Mouse (Mus musculus) cortical plate, adult 2 months (tissue): ENCODE results near the gene Slc17a2. TPM values are rescaled to one million over a fixed set of nuclear protein-coding genes. Genes with fewer than 3 reads are reported as not detected.
"Not testable (repeated sequence)": the region's sequence is repeated elsewhere in the genome, so short reads cannot be mapped to it uniquely, and the experiment has no call there.

ENCODE experiments used
- H3K27ac ChIP-seq: fragments of 200-500 bp; 2 replicates; pipeline ENCODE4 v1.5.1; 2012; ENCODE audit warnings: low read length, control low read depth, inconsistent platforms; ENCODE audit not compliant: insufficient read depth
- H3K4me1 ChIP-seq: fragments of 200-500 bp; 2 replicates; pipeline ENCODE4 v1.6.1; 2011; ENCODE audit warnings: low read length; ENCODE audit not compliant: control insufficient read depth, insufficient read depth
- H3K4me3 ChIP-seq: fragments of 200-500 bp; 2 replicates; pipeline ENCODE4 v1.5.1; 2011; ENCODE audit warnings: mild to moderate bottlenecking, low read length, control low read depth; ENCODE audit not compliant: insufficient read depth
- CTCF ChIP-seq: fragments of 200-500 bp; IDR thresholded peaks from 2 replicates; pipeline ENCODE4 v1.5.1; 2011; ENCODE audit warnings: mild to moderate bottlenecking, control low read depth, low read length; ENCODE audit not compliant: insufficient read depth; ENCODE audit errors: extremely low read depth
- POLR2A ChIP-seq: fragments of 200-500 bp; IDR thresholded peaks from 2 replicates; pipeline ENCODE4 v1.6.1; 2011; ENCODE audit warnings: mild to moderate bottlenecking, low read length, control low read depth; ENCODE audit not compliant: insufficient read depth; ENCODE audit errors: extremely low read depth
- polyA plus RNA-seq: library from polyadenylated mRNA; depleted of rRNA; stranded (reverse); fragments of >200 nt; gene quantifications from 2 replicates; pipeline ENCODE4 v1.2.3, GENCODE M21; 2012

The Slc17a2 gene
- polyA plus RNA-seq, 1 experiment: not detected

DNA sequence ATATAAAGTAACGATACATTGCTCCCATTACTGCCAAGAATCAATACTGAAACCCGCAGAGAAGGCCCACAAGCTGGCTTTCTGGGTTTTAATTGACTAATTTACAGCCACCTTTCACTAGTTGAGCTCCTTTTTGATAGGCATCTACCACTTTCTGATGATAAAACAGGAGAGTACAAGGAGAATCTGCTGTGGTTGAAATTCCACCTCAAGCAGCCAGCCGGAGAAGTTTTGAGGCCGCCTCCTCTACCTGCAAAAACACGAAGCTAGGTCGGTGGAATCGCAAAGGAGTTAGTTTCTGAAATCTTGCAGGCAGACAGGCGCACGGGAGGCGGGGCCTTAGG, 43.6 kb upstream of the Slc17a2 start:
- TF ChIP-seq POLR2A: no peak
- TF ChIP-seq CTCF: no peak
- Histone ChIP-seq H3K4me1 (no peaks in the 10 kb centered on the region), H3K27ac (peak overlapping the region; percentile 17; the same call in 1 of the 2 replicates), H3K4me3 (peak overlapping the region; percentile 33; the same call in 1 of the 2 replicates)

DNA sequence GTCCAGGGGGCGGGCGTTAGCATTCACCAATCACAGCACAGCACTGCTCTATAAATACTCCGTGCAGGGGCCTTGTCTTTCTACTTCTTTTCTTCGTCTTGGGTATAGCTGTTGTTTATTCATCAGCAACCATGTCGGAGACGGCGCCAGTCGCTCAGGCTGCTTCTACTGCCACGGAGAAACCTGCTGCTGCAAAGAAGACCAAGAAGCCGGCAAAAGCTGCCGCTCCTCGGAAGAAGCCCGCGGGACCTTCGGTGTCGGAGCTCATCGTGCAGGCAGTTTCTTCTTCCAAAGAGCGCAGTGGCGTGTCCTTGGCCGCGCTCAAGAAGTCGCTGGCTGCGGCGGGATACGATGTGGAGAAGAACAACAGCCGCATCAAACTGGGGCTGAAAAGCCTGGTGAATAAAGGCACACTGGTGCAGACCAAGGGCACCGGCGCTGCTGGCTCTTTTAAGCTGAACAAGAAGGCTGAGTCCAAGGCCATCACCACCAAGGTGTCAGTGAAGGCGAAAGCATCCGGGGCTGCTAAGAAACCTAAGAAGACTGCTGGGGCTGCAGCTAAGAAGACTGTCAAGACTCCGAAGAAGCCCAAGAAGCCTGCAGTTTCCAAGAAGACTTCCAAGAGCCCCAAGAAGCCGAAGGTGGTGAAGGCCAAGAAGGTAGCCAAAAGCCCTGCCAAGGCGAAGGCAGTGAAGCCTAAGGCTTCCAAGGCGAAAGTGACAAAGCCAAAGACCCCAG, 43.0 kb upstream of the Slc17a2 start, which contains the start of gene Hist1h1a:
TSS of gene Hist1h1a (plus strand) at position 81 of the 738 bp plus-strand sequence.
- peak; percentile 95 for TF ChIP-seq POLR2A
- no peak for TF ChIP-seq CTCF
- peak within 1 kb of the TSS; percentile 20; the same call in 1 of the 2 replicates for H3K27ac ChIP-seq
- H3K4me1 ChIP-seq: no peaks in the 10 kb centered on the region
- H3K4me3 ChIP-seq: peak within 1 kb of the TSS; percentile 36

DNA sequence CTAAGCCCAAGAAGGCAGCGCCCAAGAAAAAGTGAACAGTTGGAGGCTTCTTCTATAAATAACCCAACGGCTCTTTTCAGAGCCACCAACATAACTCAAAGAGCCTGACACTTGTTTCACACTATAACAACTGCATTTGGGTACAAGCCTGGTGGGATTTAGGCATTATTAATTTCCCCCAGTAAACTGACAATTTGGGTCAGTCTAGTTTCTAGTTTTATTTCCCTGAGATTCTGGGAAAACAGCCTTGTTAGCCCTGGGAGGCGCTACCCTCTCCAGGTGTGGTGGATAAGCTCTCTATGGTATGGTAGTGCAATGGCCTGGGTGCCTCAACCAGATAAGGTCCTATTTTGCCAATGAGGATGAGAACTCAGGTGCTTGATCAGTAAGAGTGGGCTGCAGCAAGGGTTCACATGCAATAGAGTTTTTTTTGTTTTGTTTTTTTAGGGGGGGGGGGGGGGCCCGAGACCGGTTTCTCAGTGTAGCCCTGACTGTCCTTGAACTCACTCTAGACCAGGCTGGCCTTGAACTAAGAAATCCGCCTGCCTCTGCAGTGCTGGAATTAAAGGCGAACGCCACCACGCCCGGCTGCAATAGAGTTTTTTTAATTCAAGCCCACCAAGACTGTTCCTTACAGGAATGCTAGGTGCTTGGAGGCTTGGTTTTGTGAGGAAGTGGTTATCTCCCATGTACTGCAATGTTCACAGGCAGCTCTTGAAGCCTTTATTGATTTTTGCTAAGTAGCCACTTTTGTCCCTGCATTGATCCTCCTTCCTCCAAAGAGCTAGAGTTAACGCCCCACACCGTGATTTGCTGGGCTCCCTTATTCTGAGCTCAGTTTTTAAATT, 42.2 kb upstream of the Slc17a2 start:
- Histone ChIP-seq H3K27ac (no peak overlapping the region), H3K4me1 (no peaks in the 10 kb centered on the region), H3K4me3 (peak overlapping the region; percentile 33; the same call in 1 of the 2 replicates)
- TF ChIP-seq POLR2A (no peak), CTCF (no peak)

DNA sequence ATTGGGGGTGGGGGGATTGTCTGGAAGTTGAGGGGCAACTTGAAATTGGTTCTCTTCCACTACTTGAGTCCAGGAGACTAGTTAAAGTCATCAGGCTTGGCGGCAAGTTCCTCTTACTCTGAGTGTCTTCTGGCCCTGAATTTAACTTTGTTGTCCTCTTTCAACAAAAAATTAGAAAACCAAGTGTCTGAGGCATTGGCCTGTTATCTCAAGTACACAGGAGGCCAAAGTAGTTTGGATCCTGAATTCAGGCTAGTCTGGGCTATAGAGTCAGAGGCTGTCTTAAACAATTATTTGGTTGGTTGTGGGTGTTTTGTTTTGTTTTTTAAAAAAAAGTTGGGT, 41.6 kb upstream of the Slc17a2 start:
- H3K4me1 ChIP-seq: no peaks in the 10 kb centered on the region
- no peak overlapping the region for H3K27ac ChIP-seq
- H3K4me3 ChIP-seq: no peak overlapping the region
- TF ChIP-seq POLR2A (no peak), CTCF (no peak)

- TF ChIP-seq POLR2A: no peak
- no peaks in the 10 kb centered on the region for H3K4me1 ChIP-seq
- H3K27ac ChIP-seq: no peak overlapping the region
- H3K4me3 ChIP-seq: no peak overlapping the region
Observed at GRCm38 (mm10) chr13:23766772-23767171, 40.0 kb upstream of the Slc17a2 start.

DNA sequence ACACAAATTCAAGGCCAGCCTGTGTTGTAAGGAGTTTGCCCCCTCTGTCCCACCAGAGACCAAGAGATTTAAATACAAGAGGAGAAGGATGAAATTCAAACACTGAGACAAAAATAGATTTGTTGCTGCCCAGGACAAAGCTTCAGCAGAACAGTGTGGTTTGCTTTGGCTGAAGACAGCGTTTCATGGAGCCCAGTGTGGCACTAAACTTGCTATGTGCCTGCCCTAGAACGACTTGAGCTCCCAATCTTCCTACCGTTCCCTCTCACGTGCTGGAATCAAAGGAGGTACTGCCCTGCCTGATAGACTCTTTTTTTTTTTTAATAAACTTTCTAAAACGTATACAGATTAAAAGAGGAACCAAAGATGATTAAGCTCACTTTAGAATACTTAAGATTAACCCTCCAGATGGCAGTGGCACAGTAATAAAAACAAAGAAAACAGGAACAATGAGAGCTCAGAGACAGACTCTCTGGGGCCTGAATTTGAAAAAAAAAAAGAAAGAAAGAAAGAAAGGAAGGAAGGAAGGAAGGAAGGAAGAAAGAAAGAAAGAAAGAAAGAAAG, 37.9 kb upstream of the Slc17a2 start:
- Histone ChIP-seq H3K4me1 (no peaks in the 10 kb centered on the region), H3K27ac (no peak overlapping the region), H3K4me3 (no peak overlapping the region)
- TF ChIP-seq POLR2A: no peak
- no peak for TF ChIP-seq CTCF

DNA sequence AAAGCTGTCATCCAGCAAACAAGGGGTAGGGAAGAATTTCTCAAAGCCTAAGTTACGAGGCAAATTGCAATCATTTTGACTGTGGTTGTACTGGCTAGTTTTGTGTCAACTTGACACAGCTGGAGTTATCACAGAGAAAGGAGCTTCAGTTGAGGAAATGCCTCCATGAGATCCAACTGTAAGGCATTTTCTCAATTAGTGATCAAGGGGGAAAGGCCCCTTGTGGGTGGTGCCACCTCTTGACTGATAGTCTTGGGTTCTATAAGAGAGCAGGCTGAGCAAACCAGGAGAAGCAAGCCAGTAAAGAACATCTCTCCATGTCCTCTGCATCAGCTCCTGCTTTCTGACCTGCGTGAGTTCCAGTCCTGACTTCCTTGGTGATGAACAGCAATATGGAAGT, 37.2 kb upstream of the Slc17a2 start, which contains the start of gene Trim38:
TSS of gene Trim38 (plus strand) at position 301 of the 400 bp plus-strand sequence.
- not testable (repeated sequence) for H3K4me3 ChIP-seq, H3K27ac ChIP-seq

GRCm38 (mm10) chr13:23772561-23773313, 34.1 kb upstream of the Slc17a2 start:
- no peak overlapping the region for H3K4me3 ChIP-seq
- H3K4me1 ChIP-seq: no peaks in the 10 kb centered on the region
- no peak for TF ChIP-seq CTCF
- no peak for TF ChIP-seq POLR2A
- no peak overlapping the region for H3K27ac ChIP-seq

More for the DNA sequence above, 37.2 kb upstream of the Slc17a2 start, which contains the start of gene Trim38:
- not testable (repeated sequence) for H3K4me1 ChIP-seq

DNA sequence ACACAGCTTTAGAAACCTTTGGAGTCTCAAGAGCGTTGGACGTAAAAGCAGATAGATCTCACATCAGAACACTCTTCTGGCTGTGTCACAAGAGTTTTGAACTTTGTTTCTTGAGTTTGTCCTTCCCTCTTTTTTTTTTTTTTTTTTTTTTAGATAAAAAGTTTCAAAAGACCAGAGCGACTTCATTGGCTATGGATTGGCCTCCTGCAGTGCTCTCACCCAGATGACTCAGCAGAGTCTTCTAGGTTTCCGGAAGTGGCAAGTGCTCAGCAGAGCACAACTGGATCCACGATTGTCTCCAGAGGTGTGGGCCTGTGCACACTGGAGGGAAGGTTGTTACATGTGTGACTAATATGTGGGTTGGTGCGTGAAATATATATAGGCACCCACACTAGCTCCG, 28.5 kb upstream of the Slc17a2 start:
- Histone ChIP-seq H3K4me1 (no peaks in the 10 kb centered on the region), H3K27ac (no peak overlapping the region), H3K4me3 (no peak overlapping the region)
- no peak for TF ChIP-seq CTCF
- no peak for TF ChIP-seq POLR2A
